Mouse (Mus musculus) lung, postnatal 0 days (tissue): ENCODE results near the gene Gstm4. TPM values are rescaled to one million over a fixed set of nuclear protein-coding genes. Genes with fewer than 3 reads are reported as not detected.
"Not testable (repeated sequence)": the region's sequence is repeated elsewhere in the genome, so short reads cannot be mapped to it uniquely, and the experiment has no call there.

ENCODE experiments used
- ATAC-seq: fragments of 200-750 bp; cut with Nextera tagmentation; 2 replicates; pipeline ENCODE4 v1.8.0; 2017; ENCODE audit warnings: moderate library complexity
- DNase-seq: peaks from one replicate; pipeline ENCODE4 v3.0.0-alpha.2; 2016; ENCODE audit warnings: low spot score
- H3K27ac ChIP-seq: fragments of 300-500 bp; sonication (generic); 2 replicates; pipeline ENCODE4 v1.5.1; 2014; ENCODE audit warnings: antibody characterized with exemption, mild to moderate bottlenecking, low read length, mixed read lengths
- H3K27me3 ChIP-seq: fragments of 300-500 bp; sonication (generic); replicated peaks from 2 replicates; pipeline ENCODE4 v1.6.1; 2014; ENCODE audit warnings: low read length, mixed read lengths; ENCODE audit not compliant: insufficient read depth
- H3K36me3 ChIP-seq: fragments of 300-500 bp; sonication (generic); 2 replicates; pipeline ENCODE4 v1.6.1; 2014; ENCODE audit warnings: low read length, mixed read lengths; ENCODE audit not compliant: insufficient read depth
- H3K4me1 ChIP-seq: fragments of 300-500 bp; sonication (generic); 2 replicates; pipeline ENCODE4 v1.6.1; 2014; ENCODE audit warnings: antibody characterized with exemption, low read depth, low read length, mixed read lengths; ENCODE audit not compliant: insufficient read depth
- H3K4me2 ChIP-seq: fragments of 300-500 bp; sonication (generic); replicated peaks from 2 replicates; pipeline ENCODE4 v1.6.1; 2014; ENCODE audit warnings: low read depth, mild to moderate bottlenecking, low read length, moderate library complexity, mixed read lengths
- H3K4me3 ChIP-seq: fragments of 300-500 bp; sonication (generic); 2 replicates; pipeline ENCODE4 v1.5.1; 2014; ENCODE audit warnings: low read depth, low read length
- H3K9ac ChIP-seq: fragments of 300-500 bp; sonication (generic); replicated peaks from 2 replicates; pipeline ENCODE4 v1.6.1; 2014; ENCODE audit warnings: low read depth, mild to moderate bottlenecking
- H3K9me3 ChIP-seq: fragments of 300-500 bp; sonication (generic); 2 replicates; pipeline ENCODE4 v1.6.1; 2016; ENCODE audit warnings: low read length, mixed read lengths
- CTCF ChIP-seq: IDR thresholded peaks from 2 replicates; pipeline ENCODE4 v1.5.1; 2016; ENCODE audit warnings: antibody characterized with exemption, mild to moderate bottlenecking
- EP300 ChIP-seq: IDR thresholded peaks from 2 replicates; pipeline ENCODE4 v1.6.1; 2016; ENCODE audit warnings: antibody characterized with exemption, mild to moderate bottlenecking, control low read depth
- WGBS: fragments of 180-500 bp; shearing (Covaris S2); extraction: QIAGEN DNeasy Blood & Tissue Kit; methylation state at CpG from one replicate; pipeline ENCODE4 v1.1.7; 2014; 5-methylcytosine and 5-hydroxymethylcytosine counted together
- polyA plus RNA-seq: library from polyadenylated mRNA; unstranded; fragments of >200 nt; fragmentation: Nextera tagmentation; extraction: Ambion mirVana; gene quantifications from 2 replicates; pipeline ENCODE4 v1.2.1, GENCODE M21; 2015

Gene Gstm4
- polyA plus RNA-seq, 1 experiment from 2014 or later = 13.4 TPM

DNA sequence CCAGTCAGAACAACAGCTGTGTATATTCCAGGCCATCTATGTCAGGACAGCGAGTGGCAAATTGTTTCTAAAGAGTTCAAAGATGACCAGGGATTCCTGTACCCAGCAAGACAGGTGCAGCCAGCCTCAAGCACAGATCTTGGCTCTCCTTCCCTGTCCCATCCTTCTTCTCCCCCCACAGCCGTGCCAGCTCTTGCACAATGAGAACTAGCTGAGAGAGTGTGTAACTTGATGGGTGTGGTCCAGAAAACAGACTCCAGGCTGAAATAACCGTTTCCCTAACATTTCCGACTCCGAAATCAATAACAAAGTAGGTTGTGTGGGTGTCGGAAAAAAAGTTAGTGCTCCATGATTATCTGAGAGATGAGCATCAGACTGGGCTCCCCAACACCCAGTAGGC is 22.0 kb downstream of the Gstm4 start:
- Histone ChIP-seq H3K27ac (no peak overlapping the region), H3K36me3 (no peaks in the 10 kb centered on the region), H3K9ac (no peak overlapping the region), H3K4me2 (no peak overlapping the region), H3K4me3 (no peak overlapping the region), H3K27me3 (no peaks in the 10 kb centered on the region), H3K4me1 (no peaks in the 10 kb centered on the region), H3K9me3 (no peaks in the 10 kb centered on the region)
- TF ChIP-seq EP300 = no peak
- no peak for TF ChIP-seq CTCF
- WGBS = 48% methylated on average over 6 of the region's 6 CpGs
- DNase-seq (peak; percentile 52), ATAC-seq (no peak)

DNA sequence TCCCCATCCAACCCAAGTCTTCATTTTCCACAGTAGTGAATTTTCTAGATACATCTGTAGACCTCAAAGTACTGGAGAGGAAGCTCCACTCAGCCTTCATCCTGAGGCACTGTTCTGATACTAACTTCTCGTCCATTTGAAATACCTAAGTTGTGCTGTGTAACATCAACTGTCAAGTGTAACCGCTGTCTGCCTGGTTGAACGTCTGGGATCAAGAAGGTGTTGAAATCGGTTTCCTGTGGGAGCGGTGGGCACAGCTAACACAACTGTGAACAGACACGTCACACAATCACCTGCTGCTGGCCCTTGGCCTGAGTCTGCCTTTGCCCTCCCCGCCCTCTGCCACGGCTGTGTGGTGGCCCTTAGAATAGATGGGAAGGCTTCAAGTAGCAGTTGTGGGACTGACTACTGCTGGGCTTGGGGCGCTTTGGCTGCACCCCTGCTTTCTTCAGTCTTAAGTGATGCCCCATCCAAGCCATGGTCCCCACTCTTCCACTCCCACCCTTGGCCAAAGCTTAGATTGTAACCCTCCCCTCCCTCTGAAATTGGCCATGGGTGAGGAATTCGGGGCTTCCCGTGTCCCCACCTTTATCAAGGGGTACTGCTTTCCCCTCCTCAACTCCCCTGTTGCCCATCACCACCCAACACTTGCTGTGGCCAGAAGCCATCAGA is 24.2 kb downstream of the Gstm4 start:
- not testable (repeated sequence) for DNase-seq, H3K4me2 ChIP-seq, ATAC-seq

GRCm38 (mm10) chr3:108019226-108019625 is 25.5 kb downstream of the Gstm4 start:
- not testable (repeated sequence) for H3K4me3 ChIP-seq, ATAC-seq, H3K9me3 ChIP-seq, H3K36me3 ChIP-seq, H3K4me1 ChIP-seq, H3K27me3 ChIP-seq, H3K4me2 ChIP-seq, H3K9ac ChIP-seq, DNase-seq, H3K27ac ChIP-seq
- 79% methylated on average over 3 of the region's 3 CpGs for WGBS

More for the DNA sequence above, 24.2 kb downstream of the Gstm4 start:
- H3K9me3 ChIP-seq, H3K27me3 ChIP-seq, H3K36me3 ChIP-seq, H3K9ac ChIP-seq, H3K27ac ChIP-seq, H3K4me1 ChIP-seq, H3K4me3 ChIP-seq: not testable (repeated sequence)
- 74% methylated on average over 11 of the region's 11 CpGs for WGBS

- Histone ChIP-seq H3K9me3 (no peaks in the 10 kb centered on the region), H3K4me1 (0 out of 2 replicates have a peak, but pooled peaks cover 8% of the 10 kb centered on the region), H3K36me3 (no peaks in the 10 kb centered on the region), H3K4me3 (peak overlapping the region; percentile 28; the same call in 1 of the 2 replicates), H3K4me2 (peak overlapping the region; percentile 67), H3K27me3 (no peaks in the 10 kb centered on the region), H3K27ac (peak overlapping the region; percentile 86), H3K9ac (0 out of 2 replicates have a peak overlapping the region, but pooled peaks have one; percentile 56)
- no peak for TF ChIP-seq CTCF
- no peak; the same call in 1 of the 2 replicates for TF ChIP-seq EP300
- WGBS = 17% methylated on average over 14 of the region's 14 CpGs
- DNase-seq = peak; percentile 67
- 0 out of 2 replicates have a peak, but pooled peaks have one; percentile 8 for ATAC-seq
Measured at GRCm38 (mm10) chr3:108018190-108018820, 26.4 kb downstream of the Gstm4 start.

DNA sequence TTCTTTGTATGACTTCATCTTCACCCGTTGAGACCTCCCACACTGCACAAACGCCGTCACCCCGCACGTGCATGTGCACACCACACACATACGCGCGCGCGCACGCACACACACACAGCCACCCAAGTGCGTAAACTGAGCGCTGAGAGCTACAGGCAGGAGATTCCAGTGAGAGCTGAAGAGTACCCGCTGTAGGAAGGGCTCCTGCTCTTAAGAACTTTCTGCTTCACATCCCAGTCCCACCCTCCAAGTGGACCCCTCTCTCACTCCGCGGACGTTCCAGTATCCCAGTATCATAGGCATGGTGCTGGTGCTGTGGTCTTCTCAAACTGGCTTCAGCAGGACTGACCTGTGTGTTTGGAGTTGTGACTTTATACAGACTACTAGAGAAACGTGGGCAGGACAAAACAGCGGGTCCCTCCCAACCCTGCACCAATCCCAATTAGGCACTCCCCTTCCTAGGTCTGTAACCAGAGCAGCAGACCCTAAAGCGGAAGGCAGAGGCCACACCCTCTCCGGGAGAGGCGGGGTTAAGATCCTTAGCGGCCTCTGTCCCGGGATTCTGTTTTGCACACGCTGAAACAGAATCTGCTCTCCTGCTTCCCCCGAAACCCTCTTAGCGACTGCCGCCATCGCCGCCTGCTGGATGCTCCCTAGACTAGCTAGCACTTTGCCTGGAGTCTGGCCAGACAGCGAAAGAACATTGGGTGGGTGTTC is 27.1 kb downstream of the Gstm4 start, which contains the start of gene Gstm1:
Gene Gstm1, minus strand, starts transcription at position 501 of the 717 bp plus-strand sequence.
- Histone ChIP-seq H3K27ac (peak within 1 kb of the TSS; percentile 96), H3K9me3 (no peaks in the 10 kb centered on the region), H3K4me3 (peak within 1 kb of the TSS; percentile 42), H3K9ac (peak within 1 kb of the TSS; percentile 56; the same call in 1 of the 2 replicates), H3K27me3 (no peaks in the 10 kb centered on the region), H3K36me3 (no peaks in the 10 kb centered on the region), H3K4me1 (0 out of 2 replicates have a peak, but pooled peaks cover 8% of the 10 kb centered on the region), H3K4me2 (peak within 1 kb of the TSS; percentile 67)
- peak; percentile 99 for DNase-seq
- peak; percentile 96 for TF ChIP-seq CTCF
- peak; percentile 64; the same call in 1 of the 2 replicates for TF ChIP-seq EP300
- under 1% methylated on average over 31 of the region's 31 CpGs for WGBS
- peak; percentile 98 for ATAC-seq

DNA sequence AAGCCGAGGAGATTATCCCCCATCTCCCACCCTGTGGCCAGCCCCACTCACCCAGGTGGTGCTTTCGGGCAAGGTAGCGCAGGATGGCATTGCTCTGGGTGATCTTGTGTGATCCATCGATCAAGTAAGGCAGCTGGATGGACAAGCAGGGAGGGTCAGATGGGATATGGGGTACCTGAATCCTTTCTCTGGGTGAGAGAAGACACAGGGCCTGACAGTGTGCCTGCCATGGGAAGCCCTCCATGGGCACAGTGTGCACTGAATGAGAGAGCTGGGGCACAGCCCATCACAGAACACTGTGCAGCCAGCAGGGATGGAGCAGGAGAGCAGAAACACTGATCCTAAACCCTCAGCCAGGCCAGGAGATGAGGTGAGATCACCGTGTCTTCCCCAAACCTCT is 28.2 kb downstream of the Gstm4 start:
- not testable (repeated sequence) for H3K4me3 ChIP-seq, H3K9me3 ChIP-seq, H3K36me3 ChIP-seq, H3K27ac ChIP-seq, H3K9ac ChIP-seq, H3K4me1 ChIP-seq, DNase-seq, ATAC-seq, H3K27me3 ChIP-seq
- WGBS = 88% methylated on average over 5 of the region's 5 CpGs
- H3K4me2 ChIP-seq = peak overlapping the region; percentile 67
